Mouse (Mus musculus): ENCODE measurements around the gene Wwox. TPM values are rescaled to one million over a fixed set of nuclear protein-coding genes. Genes with fewer than 3 reads are reported as not detected.
"Not testable (repeated sequence)": the region's sequence is repeated elsewhere in the genome, so short reads cannot be mapped to it uniquely, and the experiment has no call there.

Wwox gene
- polyA plus RNA-seq, 1 experiment: 17.3 TPM

GRCm38 (mm10) chr8:114810470-114810869 lies 371.0 kb downstream of the Wwox start:
- H3K27ac ChIP-seq (ENCODE audit: insufficient read depth, low read length): no peak overlapping the region
- peaks cover 3% of the 10 kb centered on the region for H3K4me1 ChIP-seq (ENCODE audit: control insufficient read depth, insufficient read depth, low read length)
- no peak overlapping the region for H3K4me3 ChIP-seq (ENCODE audit: insufficient read depth, low read length)
- TF ChIP-seq POLR2A (IDR thresholded peaks at IDR 0.05; ENCODE audit: extremely low read depth, insufficient read depth, low read length): no peak
- TF ChIP-seq CTCF (IDR thresholded peaks at IDR 0.05; ENCODE audit: extremely low read depth, insufficient read depth, low read length): no peak

GRCm38 (mm10) chr8:114813830-114814229 lies 374.4 kb downstream of the Wwox start:
- TF ChIP-seq CTCF (IDR thresholded peaks at IDR 0.05; ENCODE audit: extremely low read depth, insufficient read depth, low read length): no peak
- no peak for TF ChIP-seq POLR2A (IDR thresholded peaks at IDR 0.05; ENCODE audit: extremely low read depth, insufficient read depth, low read length)
- H3K4me1 ChIP-seq (ENCODE audit: control insufficient read depth, insufficient read depth, low read length): peaks cover 3% of the 10 kb centered on the region
- no peak overlapping the region for H3K4me3 ChIP-seq (ENCODE audit: insufficient read depth, low read length)
- no peak overlapping the region for H3K27ac ChIP-seq (ENCODE audit: insufficient read depth, low read length)

- H3K4me3 ChIP-seq (ENCODE audit: insufficient read depth, low read length): no peak overlapping the region
- peaks cover 3% of the 10 kb centered on the region for H3K4me1 ChIP-seq (ENCODE audit: control insufficient read depth, insufficient read depth, low read length)
- H3K27ac ChIP-seq (ENCODE audit: insufficient read depth, low read length): no peak overlapping the region
- TF ChIP-seq CTCF (IDR thresholded peaks at IDR 0.05; ENCODE audit: extremely low read depth, insufficient read depth, low read length) (no peak), POLR2A (IDR thresholded peaks at IDR 0.05; ENCODE audit: extremely low read depth, insufficient read depth, low read length) (no peak)
These were observed 375.6 kb downstream of the Wwox start for GRCm38 (mm10) chr8:114814769-114815736.

- TF ChIP-seq POLR2A (IDR thresholded peaks at IDR 0.05; ENCODE audit: extremely low read depth, insufficient read depth, low read length): no peak
- TF ChIP-seq CTCF (IDR thresholded peaks at IDR 0.05; ENCODE audit: extremely low read depth, insufficient read depth, low read length): no peak
- Histone ChIP-seq H3K4me1 (ENCODE audit: control insufficient read depth, insufficient read depth, low read length) (peaks cover 3% of the 10 kb centered on the region), H3K27ac (ENCODE audit: insufficient read depth, low read length) (no peak overlapping the region), H3K4me3 (ENCODE audit: insufficient read depth, low read length) (no peak overlapping the region)
These were observed 376.9 kb downstream of the Wwox start for GRCm38 (mm10) chr8:114816343-114816742.

- H3K4me1 ChIP-seq (ENCODE audit: control insufficient read depth, insufficient read depth, low read length): peaks cover 3% of the 10 kb centered on the region
- TF ChIP-seq CTCF (IDR thresholded peaks at IDR 0.05; ENCODE audit: extremely low read depth, insufficient read depth, low read length): no peak
- no peak for TF ChIP-seq POLR2A (IDR thresholded peaks at IDR 0.05; ENCODE audit: extremely low read depth, insufficient read depth, low read length)
- H3K27ac ChIP-seq (ENCODE audit: insufficient read depth, low read length): no peak overlapping the region
- H3K4me3 ChIP-seq (ENCODE audit: insufficient read depth, low read length): no peak overlapping the region
These were observed 377.5 kb downstream of the Wwox start for GRCm38 (mm10) chr8:114816949-114817348.

GRCm38 (mm10) chr8:114821543-114821942 lies 382.1 kb downstream of the Wwox start:
- H3K27ac ChIP-seq (ENCODE audit: insufficient read depth, low read length): no peak overlapping the region
- TF ChIP-seq POLR2A (IDR thresholded peaks at IDR 0.05; ENCODE audit: extremely low read depth, insufficient read depth, low read length): no peak
- TF ChIP-seq CTCF (IDR thresholded peaks at IDR 0.05; ENCODE audit: extremely low read depth, insufficient read depth, low read length): no peak
- no peaks in the 10 kb centered on the region for H3K4me1 ChIP-seq (ENCODE audit: control insufficient read depth, insufficient read depth, low read length)
- no peak overlapping the region for H3K4me3 ChIP-seq (ENCODE audit: insufficient read depth, low read length)

- TF ChIP-seq POLR2A (IDR thresholded peaks at IDR 0.05; ENCODE audit: extremely low read depth, insufficient read depth, low read length) (no peak), CTCF (IDR thresholded peaks at IDR 0.05; ENCODE audit: extremely low read depth, insufficient read depth, low read length) (no peak)
- H3K4me3 ChIP-seq (ENCODE audit: insufficient read depth, low read length): no peak overlapping the region
- H3K4me1 ChIP-seq (ENCODE audit: control insufficient read depth, insufficient read depth, low read length): no peaks in the 10 kb centered on the region
- no peak overlapping the region for H3K27ac ChIP-seq (ENCODE audit: insufficient read depth, low read length)
These were observed 386.0 kb downstream of the Wwox start for GRCm38 (mm10) chr8:114825460-114825859.

GRCm38 (mm10) chr8:114826991-114827390 lies 387.5 kb downstream of the Wwox start:
- no peak overlapping the region for H3K27ac ChIP-seq (ENCODE audit: insufficient read depth, low read length)
- no peak overlapping the region for H3K4me3 ChIP-seq (ENCODE audit: insufficient read depth, low read length)
- no peak for TF ChIP-seq CTCF (IDR thresholded peaks at IDR 0.05; ENCODE audit: extremely low read depth, insufficient read depth, low read length)
- no peak for TF ChIP-seq POLR2A (IDR thresholded peaks at IDR 0.05; ENCODE audit: extremely low read depth, insufficient read depth, low read length)
- no peaks in the 10 kb centered on the region for H3K4me1 ChIP-seq (ENCODE audit: control insufficient read depth, insufficient read depth, low read length)

- not testable (repeated sequence) for H3K27ac ChIP-seq (ENCODE audit: insufficient read depth, low read length); H3K4me3 ChIP-seq (ENCODE audit: insufficient read depth, low read length); H3K4me1 ChIP-seq (ENCODE audit: control insufficient read depth, insufficient read depth, low read length)
These were observed 388.4 kb downstream of the Wwox start for GRCm38 (mm10) chr8:114827810-114828209.

- no peak overlapping the region for H3K4me3 ChIP-seq (ENCODE audit: insufficient read depth, low read length)
- TF ChIP-seq CTCF (IDR thresholded peaks at IDR 0.05; ENCODE audit: extremely low read depth, insufficient read depth, low read length) (no peak), POLR2A (IDR thresholded peaks at IDR 0.05; ENCODE audit: extremely low read depth, insufficient read depth, low read length) (no peak)
- H3K27ac ChIP-seq (ENCODE audit: insufficient read depth, low read length): no peak overlapping the region
- H3K4me1 ChIP-seq (ENCODE audit: control insufficient read depth, insufficient read depth, low read length): no peaks in the 10 kb centered on the region
These were observed 392.1 kb downstream of the Wwox start for GRCm38 (mm10) chr8:114831595-114831994.
